ENCODE assay signal across 14 mouse cellular contexts in the genomic region with DNA sequence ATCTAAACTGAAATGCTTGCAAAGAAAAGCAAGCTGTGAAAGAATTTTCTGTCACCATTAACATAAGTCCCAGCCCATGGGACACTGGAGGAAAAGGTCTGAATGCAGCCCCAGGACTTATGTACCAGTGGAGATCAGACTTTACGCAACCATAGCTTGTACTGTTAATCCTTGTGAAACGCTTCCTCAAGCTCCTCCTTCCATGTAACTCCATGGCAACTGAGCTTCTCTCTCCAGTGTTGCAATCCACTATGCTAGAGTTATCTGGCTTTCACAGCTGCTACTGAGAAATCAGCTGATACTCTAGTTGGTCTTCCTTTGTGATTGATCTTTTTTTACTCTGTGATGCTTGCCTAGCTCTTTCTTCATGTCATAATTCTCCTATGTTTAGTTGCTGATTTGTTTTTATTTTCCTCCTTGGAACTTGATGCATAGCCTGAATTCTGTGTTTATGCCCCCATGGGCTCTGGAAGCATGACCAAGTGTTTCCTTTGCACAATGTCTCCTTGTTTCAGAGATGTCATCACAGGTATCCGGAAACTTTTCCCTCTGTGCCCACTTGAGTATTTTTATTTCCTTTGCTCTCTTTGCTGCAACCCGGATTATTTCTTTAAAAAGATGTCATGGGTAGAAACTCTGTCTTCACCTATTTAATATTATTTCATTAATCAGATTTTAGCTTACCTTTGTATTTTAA.
DNase-seq lines count a peak whose midpoint lies in the region; ATAC-seq and TF ChIP-seq lines count a peak whose summit lies in the region.
"Had no signal": no experiment of that assay in that cellular context is flagged by ENCODE, and none has a peak within 500 bp of the region (broad histone marks: within the 10 kb centered on the region; RNA-seq: fewer than 3 reads in every experiment).

No protein-coding gene starts in this region.

- in situ Hi-C loops in Patski (cut with MboI; ENCODE audit: low pct_unique_long_range_greater_than_20kb), result no loop called here

- H3K27ac ChIP-seq in liver, embryonic 16.5 days (ENCODE audit: low read length), result no peak overlapping the region
- no peak overlapping the region for H3K27ac ChIP-seq in limb, embryonic 10.5 days
- H3K27ac ChIP-seq: heart, adult 2 months; macrophage had no signal

- no peaks in the 10 kb centered on the region for H3K9me3 ChIP-seq in liver, embryonic 16.5 days (replicated peaks; ENCODE audit: control insufficient read depth, low read length)
- no peaks in the 10 kb centered on the region for H3K9me3 ChIP-seq in limb, embryonic 10.5 days (replicated peaks)

- no peak overlapping the region for H3K4me3 ChIP-seq in liver, embryonic 16.5 days (ENCODE audit: low read depth, low read length)
- H3K4me3 ChIP-seq in limb, embryonic 10.5 days, result no peak overlapping the region
- H3K4me3 ChIP-seq: heart, adult 2 months had no signal

- POLR2A ChIA-PET in Patski (lab: Charles Lee), result no interaction called here

- no peaks in the 10 kb centered on the region for H3K36me3 ChIP-seq in liver, embryonic 16.5 days (ENCODE audit: control insufficient read depth, insufficient read depth)
- no peaks in the 10 kb centered on the region for H3K36me3 ChIP-seq in limb, embryonic 10.5 days

- peak; percentile 63; the same call in 1 of the 2 replicates for ATAC-seq in liver, embryonic 16.5 days (ENCODE audit: low read depth)
- peak; percentile 62 for ATAC-seq in Patski

- no peak overlapping the region for H3K9ac ChIP-seq in liver, embryonic 16.5 days (ENCODE audit: low read depth, low read length)

- DNase-seq in adrenal gland, postnatal 10 days, result peak; percentile 23
- no peak for DNase-seq in adrenal gland, postnatal 25 days
- DNase-seq in liver (no peak), Patski (ENCODE audit: low read depth, low spot score) (no peak)
- peak; percentile 17 for DNase-seq in lung, postnatal 10 days
- no peak for DNase-seq in heart, adult 18-20 months
- DNase-seq in limb, embryonic 10.5 days (ENCODE audit: low spot score), result no peak
- DNase-seq: cerebellum, adult 8-10 months; heart, adult 2 months; heart, postnatal 10 days; kidney, adult 9 months; right cerebral cortex, postnatal 14 days had no signal

- CTCF ChIA-PET in Patski (lab: Charles Lee), result interaction anchor here (0.8 to 2.1 kb wide), 5 partner anchors 14 to 308 kb away, joined by 3 to 6 read pairs (median 3); no protein-coding TSS in a partner anchor

- no peaks in the 10 kb centered on the region for H3K4me1 ChIP-seq in liver, embryonic 16.5 days (ENCODE audit: control insufficient read depth, low read depth, low read length)
- no peaks in the 10 kb centered on the region for H3K4me1 ChIP-seq in limb, embryonic 10.5 days

- H3K27me3 ChIP-seq in liver, embryonic 16.5 days (ENCODE audit: control insufficient read depth, insufficient read depth, low read depth, low read length), result no peaks in the 10 kb centered on the region
- H3K27me3 ChIP-seq in Patski, result no peaks in the 10 kb centered on the region
- no peaks in the 10 kb centered on the region for H3K27me3 ChIP-seq in limb, embryonic 10.5 days (ENCODE audit: low read depth, poor library complexity, severe bottlenecking)

- no peak overlapping the region for H3K4me2 ChIP-seq in liver, embryonic 16.5 days (ENCODE audit: low read depth, low read length)

- 43% methylated on average over 4 of the region's 4 CpGs for WGBS in liver, embryonic 16.5 days (ENCODE audit: insufficient replicate concordance)
- 87% methylated on average over 4 of the region's 4 CpGs for WGBS in limb, embryonic 10.5 days

- TF ChIP-seq CTCF in Patski (IDR thresholded peaks at IDR 0.05), result no peak

Comparison
In these comparisons a context has a peak if more than half of its experiments do, and no peak if none do; other contexts are left out.
1. DNase-seq: peak in adrenal gland, postnatal 10 days (single experiment) and lung, postnatal 10 days (single experiment); none in adrenal gland, postnatal 25 days (single experiment), liver (single experiment), Patski (single experiment), heart, adult 18-20 months (0 of 2) and limb, embryonic 10.5 days (single experiment).